Mouse (Mus musculus) limb, embryonic 14.5 days (tissue): ENCODE results near the gene Nup188. TPM values are rescaled to one million over a fixed set of nuclear protein-coding genes. Genes with fewer than 3 reads are reported as not detected.

ENCODE experiments used
- ATAC-seq: fragments of 200-750 bp; cut with Nextera tagmentation; 2 replicates; pipeline ENCODE4 v1.8.0; 2017; ENCODE audit warnings: low read depth, moderate number of reproducible peaks, moderate TSS enrichment; ENCODE audit not compliant: low FRiP score
- DNase-seq: peaks from one replicate; pipeline ENCODE4 v3.0.0-alpha.2; 2015; ENCODE audit warnings: low spot score
- H3K27ac ChIP-seq: fragments of 300-500 bp; sonication (generic); replicated peaks from 2 replicates; pipeline ENCODE4 v1.5.1; 2014; ENCODE audit warnings: low read depth, mild to moderate bottlenecking, low read length, moderate library complexity, mixed read lengths
- H3K27me3 ChIP-seq: fragments of 300-500 bp; sonication (generic); 2 replicates; pipeline ENCODE4 v1.6.1; 2014; ENCODE audit warnings: low read length, mixed read lengths; ENCODE audit not compliant: control insufficient read depth, insufficient read depth
- H3K36me3 ChIP-seq: fragments of 300-500 bp; sonication (generic); 2 replicates; pipeline ENCODE4 v1.6.1; 2014; ENCODE audit warnings: mild to moderate bottlenecking, low read length, moderate library complexity, mixed read lengths; ENCODE audit not compliant: control insufficient read depth, insufficient read depth
- H3K4me1 ChIP-seq: fragments of 300-500 bp; sonication (generic); 2 replicates; pipeline ENCODE4 v1.6.1; 2014; ENCODE audit warnings: antibody characterized with exemption, low read length, mixed read lengths; ENCODE audit not compliant: control insufficient read depth, insufficient read depth
- H3K4me2 ChIP-seq: fragments of 300-500 bp; sonication (generic); replicated peaks from 2 replicates; pipeline ENCODE4 v1.6.1; 2014; ENCODE audit warnings: low read depth, mild to moderate bottlenecking, low read length, moderate library complexity; ENCODE audit not compliant: severe bottlenecking
- H3K4me3 ChIP-seq: fragments of 300-500 bp; sonication (generic); replicated peaks from 2 replicates; pipeline ENCODE4 v1.5.1; 2014; ENCODE audit warnings: low read length
- H3K9ac ChIP-seq: fragments of 300-500 bp; sonication (generic); 2 replicates; pipeline ENCODE4 v1.6.1; 2014; ENCODE audit warnings: mild to moderate bottlenecking, low read depth, low read length, moderate library complexity; ENCODE audit not compliant: severe bottlenecking
- H3K9me3 ChIP-seq: fragments of 300-500 bp; sonication (generic); 2 replicates; pipeline ENCODE4 v1.6.1; 2016; ENCODE audit warnings: low read length; ENCODE audit not compliant: control insufficient read depth
- POLR2A ChIP-seq: fragments of 200-500 bp; IDR thresholded peaks from 2 replicates; pipeline ENCODE4 v1.8.0; 2012; ENCODE audit warnings: inconsistent platforms, mild to moderate bottlenecking, moderate library complexity, borderline replicate concordance; ENCODE audit not compliant: insufficient read depth, insufficient read length; ENCODE audit errors: extremely low read depth
- WGBS: fragments of 180-500 bp; shearing (Covaris S2); extraction: QIAGEN DNeasy Blood & Tissue Kit; methylation state at CpG from one replicate; pipeline ENCODE4 v1.1.7; 2014; 5-methylcytosine and 5-hydroxymethylcytosine counted together
- polyA plus RNA-seq, 2 experiments: library from polyadenylated mRNA; depleted of rRNA in 1 of 2; stranded (reverse) in 1 of 2; unstranded in 1 of 2; fragments of >200 nt; fragmentation: Nextera tagmentation in 1 of 2; extraction: Ambion mirVana in 1 of 2; gene quantifications; 2 replicates each; pipeline versions ENCODE4 v1.2.1 to v1.2.3; 2012 to 2014

Nup188 gene
- polyA plus RNA-seq, 2 experiments, result 39.8 to 55.6 TPM

DNA sequence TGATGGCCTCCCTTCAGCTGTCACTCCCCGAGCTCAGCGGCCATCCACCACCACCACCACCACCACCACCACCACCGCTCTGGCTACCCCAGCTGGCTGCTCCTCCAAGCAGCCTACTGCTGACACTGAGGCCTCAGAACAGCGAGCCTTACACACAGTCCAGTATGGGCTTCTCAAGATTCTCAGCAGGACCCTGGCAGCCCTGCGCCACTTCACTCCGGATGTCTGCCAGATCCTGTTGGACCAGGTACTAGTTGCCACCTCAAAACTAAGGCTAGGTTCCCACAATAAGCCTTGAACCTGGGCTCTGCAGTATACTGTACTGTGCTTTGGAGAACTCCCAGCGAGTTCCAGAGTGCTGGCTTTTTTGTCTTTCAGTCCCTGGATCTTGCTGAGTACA lies 56.3 kb downstream of the Nup188 start:
- Histone ChIP-seq H3K4me3 (no peak overlapping the region), H3K9ac (no peak overlapping the region), H3K27ac (no peak overlapping the region), H3K27me3 (no peaks in the 10 kb centered on the region), H3K9me3 (no peaks in the 10 kb centered on the region), H3K4me2 (no peak overlapping the region), H3K4me1 (no peaks in the 10 kb centered on the region), H3K36me3 (peaks cover 98% of the 10 kb centered on the region)
- TF ChIP-seq POLR2A, result no peak
- no peak for DNase-seq
- no peak for ATAC-seq
- WGBS, result 89% methylated on average over 7 of the region's 7 CpGs

- Histone ChIP-seq H3K9ac (no peak overlapping the region), H3K36me3 (peaks cover 98% of the 10 kb centered on the region), H3K27ac (no peak overlapping the region), H3K27me3 (no peaks in the 10 kb centered on the region), H3K4me1 (no peaks in the 10 kb centered on the region), H3K9me3 (no peaks in the 10 kb centered on the region), H3K4me3 (no peak overlapping the region), H3K4me2 (no peak overlapping the region)
- DNase-seq, result no peak
- ATAC-seq, result no peak
- WGBS, result 79% methylated on average over 14 of the region's 14 CpGs
- TF ChIP-seq POLR2A, result no peak
Observed at GRCm38 (mm10) chr2:30343601-30344137, 57.5 kb downstream of the Nup188 start.

DNA sequence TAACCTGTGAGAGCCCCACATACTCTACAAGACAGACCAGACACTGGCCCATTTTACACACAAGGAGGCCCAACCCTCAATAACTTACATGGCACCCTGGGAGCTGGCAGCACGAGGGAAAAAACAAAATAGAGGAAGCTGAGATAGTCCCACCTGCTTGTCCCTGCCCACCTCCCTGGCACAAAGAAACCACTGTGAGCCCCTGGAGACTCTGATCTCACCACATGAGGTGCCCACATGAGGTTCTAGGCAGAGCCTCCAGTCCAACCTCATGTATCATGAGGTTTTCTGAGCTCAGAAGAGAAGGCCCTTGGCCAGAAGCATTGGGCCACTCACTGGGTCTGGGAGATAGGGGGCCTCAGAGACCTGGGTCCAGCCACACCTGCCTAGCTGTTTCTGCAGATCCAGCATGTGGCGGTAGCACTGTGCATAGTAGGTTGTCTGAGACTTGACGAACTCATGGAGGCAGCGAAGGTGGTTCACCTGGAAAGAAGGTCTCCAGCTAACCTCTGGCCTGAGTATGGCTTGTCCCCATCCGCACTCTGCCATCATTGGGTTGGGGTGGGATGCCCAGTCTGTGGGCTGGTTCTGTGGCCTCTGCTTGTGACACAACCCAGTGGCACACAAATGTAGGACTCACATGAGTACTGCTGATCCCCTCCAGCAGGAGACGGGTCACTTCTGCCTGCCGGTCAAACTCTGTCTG lies 59.9 kb downstream of the Nup188 start:
- Histone ChIP-seq H3K4me3 (no peak overlapping the region), H3K36me3 (peaks cover 93% of the 10 kb centered on the region), H3K27me3 (no peaks in the 10 kb centered on the region), H3K4me1 (no peaks in the 10 kb centered on the region), H3K9me3 (no peaks in the 10 kb centered on the region), H3K4me2 (no peak overlapping the region), H3K9ac (no peak overlapping the region), H3K27ac (no peak overlapping the region)
- ATAC-seq, result no peak
- TF ChIP-seq POLR2A, result no peak
- WGBS, result 93% methylated on average over 7 of the region's 7 CpGs
- DNase-seq, result no peak

- Histone ChIP-seq H3K27me3 (no peaks in the 10 kb centered on the region), H3K9me3 (no peaks in the 10 kb centered on the region), H3K36me3 (peaks cover 84% of the 10 kb centered on the region), H3K4me3 (no peak overlapping the region), H3K9ac (no peak overlapping the region), H3K27ac (no peak overlapping the region), H3K4me2 (no peak overlapping the region), H3K4me1 (no peaks in the 10 kb centered on the region)
- no peak for DNase-seq
- ATAC-seq, result no peak
- no peak for TF ChIP-seq POLR2A
- 93% methylated on average over 6 of the region's 6 CpGs for WGBS
Observed at GRCm38 (mm10) chr2:30349196-30349595, 63.0 kb downstream of the Nup188 start.

GRCm38 (mm10) chr2:30351149-30351548 lies 65.0 kb downstream of the Nup188 start:
- no peaks in the 10 kb centered on the region for H3K27me3 ChIP-seq
- peaks cover 73% of the 10 kb centered on the region for H3K36me3 ChIP-seq
- ATAC-seq (no peak), DNase-seq (peak; percentile 12)
- no peaks in the 10 kb centered on the region for H3K9me3 ChIP-seq
- no peaks in the 10 kb centered on the region for H3K4me1 ChIP-seq
- H3K27ac ChIP-seq, result no peak overlapping the region
- no peak for TF ChIP-seq POLR2A
- H3K4me2 ChIP-seq, result no peak overlapping the region
- no peak overlapping the region for H3K9ac ChIP-seq
- H3K4me3 ChIP-seq, result no peak overlapping the region
- WGBS, result 85% methylated on average over 2 of the region's 2 CpGs
